Mouse (Mus musculus): ENCODE data around the gene Tprgl.

The Tprgl gene

GRCm38 (mm10) chr4:154160538-154161390 is at the start of gene Tprgl:
TSS of gene Tprgl (minus strand) at chr4:154160666.
- DNase-seq (ENCODE audit: low read depth, low spot score), result peak; percentile 92

- no peak for DNase-seq (ENCODE audit: low read depth, low spot score)
These were observed 49.4 kb upstream of the Tprgl start for GRCm38 (mm10) chr4:154209825-154210224.

DNA sequence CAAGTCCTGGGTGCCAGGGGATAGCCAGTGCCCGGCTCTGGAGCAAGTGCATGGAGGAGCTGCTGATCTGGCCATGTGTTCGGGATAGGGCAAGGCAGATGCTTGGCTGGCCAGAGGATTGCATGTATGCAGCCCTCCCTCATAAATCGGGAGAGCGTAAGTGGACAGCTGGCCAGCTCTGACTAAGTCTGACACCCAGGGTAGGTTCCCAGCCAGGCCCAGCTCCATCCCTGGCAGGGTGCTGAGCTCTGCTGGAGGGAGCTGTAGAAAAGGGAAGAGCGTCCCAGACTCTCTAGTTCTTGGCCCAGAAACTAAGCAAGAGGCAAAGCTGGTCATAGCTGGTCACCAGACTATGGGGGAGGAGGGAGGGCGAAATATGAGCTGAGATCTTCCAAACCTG is 48.6 kb upstream of the Tprgl start:
- no peak for DNase-seq (ENCODE audit: low read depth, low spot score)

GRCm38 (mm10) chr4:154207261-154207660 is 46.8 kb upstream of the Tprgl start:
- peak; percentile 26 for DNase-seq (ENCODE audit: low read depth, low spot score)

DNA sequence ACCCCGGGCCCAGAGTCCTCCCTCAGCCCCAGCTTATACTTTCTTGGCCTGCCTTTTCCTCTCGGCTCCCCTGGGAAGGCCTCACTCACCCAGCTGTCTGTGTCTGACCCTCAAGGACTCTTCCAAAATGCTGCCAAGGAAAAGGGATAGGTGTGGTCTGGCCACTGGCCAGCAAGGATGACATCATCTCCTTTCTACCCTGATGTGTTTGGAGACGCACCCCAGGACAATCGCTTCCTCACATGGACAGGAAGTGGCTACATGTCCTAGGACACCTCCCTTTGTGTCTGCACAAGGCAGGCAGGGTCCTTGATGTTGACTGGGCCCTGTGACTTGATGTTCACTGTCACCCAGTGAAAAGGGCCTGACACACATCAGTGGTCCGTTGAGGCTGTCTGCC is 44.9 kb upstream of the Tprgl start:
- no peak for DNase-seq (ENCODE audit: low read depth, low spot score)

DNA sequence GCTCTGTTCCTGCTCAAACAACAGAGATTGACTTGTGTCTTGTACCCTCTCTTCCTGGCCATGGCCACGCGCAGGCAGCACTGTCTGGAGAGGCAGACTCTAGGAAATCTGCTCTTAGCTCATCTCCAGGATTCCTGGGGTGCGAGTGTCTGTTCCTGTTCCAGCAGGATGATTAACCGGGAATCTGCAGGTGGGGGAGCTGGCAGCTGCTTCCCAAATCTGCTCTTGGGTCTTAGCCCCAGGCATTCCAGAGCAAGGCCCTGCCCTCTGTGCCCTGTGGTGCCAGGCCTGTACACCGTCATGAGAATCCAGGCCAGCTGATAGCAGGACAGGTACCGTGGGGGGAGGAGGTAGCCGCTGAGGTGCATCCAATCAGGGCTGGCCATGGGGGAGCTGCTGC is 44.1 kb upstream of the Tprgl start:
- DNase-seq (ENCODE audit: low read depth, low spot score), result no peak

DNA sequence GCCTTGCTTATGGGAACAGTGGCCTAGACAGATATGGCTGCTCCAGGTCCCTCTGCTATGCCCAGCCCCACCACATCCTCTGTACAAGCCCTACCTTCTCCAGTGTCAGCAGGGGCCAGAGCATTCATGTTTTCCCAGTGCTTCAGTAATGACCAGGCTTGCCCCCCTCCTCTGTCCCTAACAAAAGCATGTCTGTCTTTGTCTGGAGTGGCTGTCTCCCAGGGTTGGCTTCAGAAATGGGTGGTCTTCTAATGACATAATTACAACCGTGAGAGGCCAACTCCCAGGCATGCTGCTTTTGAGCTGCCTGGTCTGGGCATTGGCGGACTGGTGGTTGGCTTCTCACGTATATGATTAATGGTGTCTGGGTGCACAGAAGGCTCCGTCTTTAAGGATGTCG is 41.0 kb upstream of the Tprgl start:
- DNase-seq (ENCODE audit: low read depth, low spot score), result no peak

GRCm38 (mm10) chr4:154198377-154198961 is 38.0 kb upstream of the Tprgl start:
- no peak for DNase-seq (ENCODE audit: low read depth, low spot score)

DNA sequence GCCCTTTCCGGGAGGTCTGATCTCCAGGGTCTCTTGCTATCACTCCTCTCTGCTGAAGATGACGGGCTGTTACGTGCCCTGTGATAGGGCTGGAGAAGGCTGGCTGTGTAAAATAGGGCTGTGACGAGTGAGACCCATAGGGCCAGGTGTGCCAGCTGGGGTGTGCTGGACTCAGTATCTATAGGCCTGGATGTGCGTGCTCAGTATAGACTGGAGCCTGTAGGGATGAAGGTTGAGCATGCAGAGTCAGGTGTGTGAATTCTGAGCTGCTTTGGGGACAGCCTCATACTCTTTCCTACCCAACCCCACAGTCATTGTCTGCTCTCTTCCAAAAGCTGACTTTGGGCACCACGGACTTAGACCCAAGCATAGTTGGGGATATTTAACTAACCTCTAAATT is 37.5 kb upstream of the Tprgl start:
- DNase-seq (ENCODE audit: low read depth, low spot score), result no peak

- DNase-seq (ENCODE audit: low read depth, low spot score), result no peak
These were observed 28.5 kb upstream of the Tprgl start for GRCm38 (mm10) chr4:154188948-154189347.

DNA sequence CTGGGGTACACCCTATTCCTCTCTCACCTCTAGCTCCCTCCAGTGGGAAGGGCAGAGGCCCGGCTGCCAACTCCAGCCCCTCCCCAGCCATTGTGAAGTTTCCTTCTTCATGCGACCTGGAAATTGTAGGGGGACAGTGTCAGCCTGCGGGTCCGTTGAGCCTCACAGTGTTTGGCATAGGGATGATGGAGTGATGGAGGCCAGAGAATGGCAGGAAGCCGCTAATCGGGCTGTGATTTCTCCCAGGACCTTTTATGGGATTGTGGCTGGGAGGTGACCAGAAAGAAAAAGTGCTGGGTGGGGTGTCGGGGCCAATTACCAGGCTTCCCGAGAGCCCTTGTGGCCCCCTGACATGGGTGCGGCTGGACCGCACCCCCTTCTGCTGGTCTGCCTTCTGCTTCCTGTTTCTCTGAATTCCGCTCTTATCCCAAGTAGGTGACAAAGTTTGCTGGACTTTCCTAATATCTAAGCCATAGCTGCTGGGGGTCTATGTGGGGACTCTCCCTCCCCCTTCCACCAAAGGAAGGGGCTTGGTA is 25.6 kb upstream of the Tprgl start:
- DNase-seq (ENCODE audit: low read depth, low spot score), result no peak

DNA sequence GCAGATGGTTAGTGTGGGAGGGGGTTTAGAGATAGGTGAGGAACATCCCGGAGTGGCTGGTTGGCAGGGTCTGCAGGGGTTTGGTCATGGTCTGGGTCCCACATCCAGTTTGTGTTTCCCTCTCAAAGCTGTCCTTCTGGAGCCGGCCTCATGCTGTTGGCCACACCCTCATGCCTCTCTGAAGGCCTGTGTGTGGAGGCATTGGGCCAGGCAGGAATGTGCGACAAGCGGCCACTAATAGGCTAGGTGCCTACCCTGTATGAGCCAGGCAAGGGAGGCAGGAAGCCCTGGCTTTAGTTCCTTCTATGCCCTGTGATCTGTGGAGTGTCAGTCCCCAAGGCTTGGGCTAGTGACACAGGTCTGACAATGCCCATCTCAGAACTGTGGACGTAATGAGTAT is 24.5 kb upstream of the Tprgl start:
- no peak for DNase-seq (ENCODE audit: low read depth, low spot score)

GRCm38 (mm10) chr4:154183566-154183965 is 23.1 kb upstream of the Tprgl start:
- DNase-seq (ENCODE audit: low read depth, low spot score), result no peak

- DNase-seq (ENCODE audit: low read depth, low spot score), result no peak
These were observed 20.5 kb upstream of the Tprgl start for GRCm38 (mm10) chr4:154181001-154181400.

DNA sequence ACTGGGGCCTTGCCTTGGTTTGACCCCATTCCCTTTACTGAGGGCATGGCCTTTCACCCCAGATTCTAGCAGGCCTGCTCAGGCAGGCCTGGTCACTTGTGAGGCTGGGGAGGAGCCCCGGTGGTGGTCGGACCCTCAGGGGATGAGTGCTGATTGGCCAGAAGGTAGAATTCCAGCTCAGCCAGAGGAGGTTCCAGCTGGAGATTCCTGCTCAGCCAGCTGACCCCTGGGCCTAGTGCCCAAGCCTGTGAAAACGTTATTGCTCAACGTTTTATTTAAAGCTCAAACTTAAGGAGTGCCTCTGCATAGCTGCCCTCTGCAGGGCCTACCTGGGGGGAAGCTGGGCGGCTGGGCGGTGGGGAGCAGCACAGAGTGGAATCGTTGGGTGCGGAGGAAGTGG is 16.8 kb upstream of the Tprgl start:
- no peak for DNase-seq (ENCODE audit: low read depth, low spot score)

GRCm38 (mm10) chr4:154171931-154172604 is 11.6 kb upstream of the Tprgl start:
- no peak for DNase-seq (ENCODE audit: low read depth, low spot score)

DNA sequence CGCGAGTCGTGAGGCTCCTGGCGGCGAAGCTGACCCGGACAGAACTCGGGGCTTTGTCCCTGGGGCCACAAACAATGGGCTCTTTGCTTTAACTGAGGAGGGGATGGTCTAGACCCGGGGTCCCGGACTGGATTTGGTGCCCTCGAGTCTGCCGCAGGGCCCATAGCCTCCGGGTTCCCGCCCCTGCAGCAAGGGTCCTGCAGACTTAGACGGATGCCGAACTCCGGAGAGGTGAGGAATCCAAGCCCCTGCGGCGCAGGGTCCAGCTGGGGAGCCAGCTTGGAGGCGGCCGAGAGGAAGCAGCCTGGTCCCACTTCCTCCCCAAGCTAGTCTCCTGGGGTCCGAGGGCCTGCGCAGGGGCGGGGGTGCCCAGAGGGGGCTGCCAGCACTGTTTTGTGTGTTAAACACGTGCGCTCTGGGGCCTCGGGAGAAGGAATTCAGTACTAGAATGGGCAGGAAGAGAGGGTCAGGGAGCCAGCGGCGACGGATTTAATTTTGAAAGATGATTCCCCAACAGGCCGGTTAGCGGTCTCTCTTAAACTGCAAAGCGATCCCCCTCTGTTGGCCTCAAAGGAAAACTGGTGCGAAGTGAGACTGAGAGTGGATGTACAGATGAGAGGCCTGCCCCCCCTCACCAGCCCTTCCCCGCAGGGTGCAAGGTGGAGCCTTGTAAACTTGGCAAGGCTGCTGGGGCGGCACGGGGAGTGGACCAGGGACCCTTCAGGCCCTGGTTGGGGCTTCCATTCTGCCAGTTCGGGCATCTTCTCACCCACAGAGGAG is 10.9 kb upstream of the Tprgl start:
- no peak for DNase-seq (ENCODE audit: low read depth, low spot score)

- no peak for DNase-seq (ENCODE audit: low read depth, low spot score)
These were observed 10.2 kb upstream of the Tprgl start, which contains the start of gene Megf6 for GRCm38 (mm10) chr4:154170506-154171150. TSS of gene Megf6 (plus strand) at chr4:154170730.

- DNase-seq (ENCODE audit: low read depth, low spot score), result no peak
These were observed 9.6 kb upstream of the Tprgl start for GRCm38 (mm10) chr4:154170021-154170420.

- DNase-seq (ENCODE audit: low read depth, low spot score), result no peak
These were observed 6.6 kb upstream of the Tprgl start for GRCm38 (mm10) chr4:154167053-154167452.

DNA sequence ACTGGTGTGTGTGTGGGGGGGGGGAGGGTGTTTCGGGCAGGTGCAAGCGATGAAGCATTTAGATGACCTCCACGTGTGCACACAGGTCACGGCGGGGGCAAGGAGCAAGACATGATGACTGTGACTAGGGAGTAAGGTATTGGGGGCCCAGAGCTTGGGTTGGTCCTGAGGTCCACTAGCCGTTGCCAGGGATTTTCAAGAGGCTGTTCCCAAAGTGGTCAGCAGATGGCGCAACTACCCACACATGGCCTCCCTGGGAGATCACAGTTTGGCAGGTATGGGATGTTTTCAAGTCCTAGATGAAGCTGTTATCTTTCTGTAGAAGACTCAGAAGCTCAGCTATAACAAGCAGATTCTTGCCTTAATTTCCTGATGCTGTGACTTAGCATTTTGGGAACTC is 2.8 kb upstream of the Tprgl start:
- peak; percentile 50 for DNase-seq (ENCODE audit: low read depth, low spot score)
